Mouse (Mus musculus): Measurements from ENCODE around the gene Esm1. TPM values are rescaled to one million over a fixed set of nuclear protein-coding genes. Genes with fewer than 3 reads are reported as not detected.

Esm1 gene
- not detected in 2 replicates for total RNA-seq (2012; rRNA removed)

- no peaks in the 10 kb centered on the region for H3K9me3 ChIP-seq (ENCODE audit: control insufficient read depth, insufficient read depth, low read depth, low read length)
- H3K4me1 ChIP-seq (ENCODE audit: control insufficient read depth in 2 of 2, insufficient read depth in 2 of 2, low read length in 2 of 2, poor library complexity in 1 of 2), result peaks cover 0 to 2% of the 10 kb centered on the region in 2 experiments; a peak in 1 of 4 replicates
- no peak within 1 kb of the TSS for H3K9ac ChIP-seq (ENCODE audit: insufficient read depth, low read depth, low read length, poor library complexity, severe bottlenecking)
- no peak within 1 kb of the TSS for H3K4me3 ChIP-seq (ENCODE audit: insufficient read depth in 1 of 2, low read depth in 1 of 2, low read length in 2 of 2, poor library complexity in 1 of 2, severe bottlenecking in 1 of 2)
- in situ Hi-C loops (cut with MboI; ENCODE audit: low sequenced_read_pairs in 2 of 2, unreplicated experiment in 2 of 2), result no loop called here
- H3K27ac ChIP-seq (ENCODE audit: insufficient read depth, low read depth, low read length, poor library complexity, severe bottlenecking), result no peak within 1 kb of the TSS
- TF ChIP-seq CHD2 (IDR thresholded peaks at IDR 0.05; ENCODE audit: low read depth, low read length), result no peak
- no peaks in the 10 kb centered on the region for H3K36me3 ChIP-seq (ENCODE audit: control insufficient read depth, insufficient read depth, low read length, poor library complexity, severe bottlenecking)
- DNase-seq (ENCODE audit: low read depth, low spot score), result no peak
Measured at GRCm38 (mm10) chr13:113209624-113210023, at the start of gene Esm1. Esm1 (plus strand) TSS chr13:113209659.

GRCm38 (mm10) chr13:113164252-113165005 is 45.0 kb upstream of the Esm1 start:
- Histone ChIP-seq H3K36me3 (ENCODE audit: control insufficient read depth, insufficient read depth, low read length, poor library complexity, severe bottlenecking) (no peaks in the 10 kb centered on the region), H3K4me3 (ENCODE audit: insufficient read depth in 1 of 2, low read depth in 1 of 2, low read length in 2 of 2, poor library complexity in 1 of 2, severe bottlenecking in 1 of 2) (no peak overlapping the region), H3K9me3 (ENCODE audit: control insufficient read depth, insufficient read depth, low read depth, low read length) (no peaks in the 10 kb centered on the region), H3K27ac (ENCODE audit: insufficient read depth, low read depth, low read length, poor library complexity, severe bottlenecking) (no peak overlapping the region), H3K4me1 (ENCODE audit: control insufficient read depth in 2 of 2, insufficient read depth in 2 of 2, low read length in 2 of 2, poor library complexity in 1 of 2) (no peaks in the 10 kb centered on the region), H3K9ac (ENCODE audit: insufficient read depth, low read depth, low read length, poor library complexity, severe bottlenecking) (no peak overlapping the region)
- no peak for TF ChIP-seq MAFK (IDR thresholded peaks at IDR 0.05; ENCODE audit: insufficient read depth, low read depth, low read length)
- TF ChIP-seq ZC3H11A (IDR thresholded peaks at IDR 0.05; ENCODE audit: borderline replicate concordance, low read depth, low read length), result no peak
- TF ChIP-seq ZNF384 (IDR thresholded peaks at IDR 0.05; ENCODE audit: low read depth, low read length), result no peak
- TF ChIP-seq HCFC1 (IDR thresholded peaks at IDR 0.05; ENCODE audit: borderline replicate concordance, insufficient read depth, low read length), result no peak
- TF ChIP-seq CHD2 (IDR thresholded peaks at IDR 0.05; ENCODE audit: low read depth, low read length), result no peak
- DNase-seq (ENCODE audit: low read depth, low spot score), result no peak
- in situ Hi-C loops (cut with MboI; ENCODE audit: low sequenced_read_pairs in 2 of 2, unreplicated experiment in 2 of 2), result no loop called here

- TF ChIP-seq CHD2 (IDR thresholded peaks at IDR 0.05; ENCODE audit: low read depth, low read length) (no peak), ZC3H11A (IDR thresholded peaks at IDR 0.05; ENCODE audit: borderline replicate concordance, low read depth, low read length) (no peak), HCFC1 (IDR thresholded peaks at IDR 0.05; ENCODE audit: borderline replicate concordance, insufficient read depth, low read length) (no peak), ZNF384 (IDR thresholded peaks at IDR 0.05; ENCODE audit: low read depth, low read length) (no peak), MAFK (IDR thresholded peaks at IDR 0.05; ENCODE audit: insufficient read depth, low read depth, low read length) (no peak)
- H3K9me3 ChIP-seq (ENCODE audit: control insufficient read depth, insufficient read depth, low read depth, low read length), result no peaks in the 10 kb centered on the region
- no peaks in the 10 kb centered on the region for H3K4me1 ChIP-seq (ENCODE audit: control insufficient read depth in 2 of 2, insufficient read depth in 2 of 2, low read length in 2 of 2, poor library complexity in 1 of 2)
- H3K27ac ChIP-seq (ENCODE audit: insufficient read depth, low read depth, low read length, poor library complexity, severe bottlenecking), result no peak overlapping the region
- H3K36me3 ChIP-seq (ENCODE audit: control insufficient read depth, insufficient read depth, low read length, poor library complexity, severe bottlenecking), result no peaks in the 10 kb centered on the region
- in situ Hi-C loops (cut with MboI; ENCODE audit: low sequenced_read_pairs in 2 of 2, unreplicated experiment in 2 of 2), result no loop called here
- no peak for DNase-seq (ENCODE audit: low read depth, low spot score)
- no peak overlapping the region for H3K9ac ChIP-seq (ENCODE audit: insufficient read depth, low read depth, low read length, poor library complexity, severe bottlenecking)
- H3K4me3 ChIP-seq (ENCODE audit: insufficient read depth in 1 of 2, low read depth in 1 of 2, low read length in 2 of 2, poor library complexity in 1 of 2, severe bottlenecking in 1 of 2), result no peak overlapping the region
Measured at GRCm38 (mm10) chr13:113168018-113168534, 41.4 kb upstream of the Esm1 start.

- Histone ChIP-seq H3K4me3 (ENCODE audit: insufficient read depth in 1 of 2, low read depth in 1 of 2, low read length in 2 of 2, poor library complexity in 1 of 2, severe bottlenecking in 1 of 2) (no peak overlapping the region), H3K9ac (ENCODE audit: insufficient read depth, low read depth, low read length, poor library complexity, severe bottlenecking) (no peak overlapping the region), H3K9me3 (ENCODE audit: control insufficient read depth, insufficient read depth, low read depth, low read length) (no peaks in the 10 kb centered on the region), H3K27ac (ENCODE audit: insufficient read depth, low read depth, low read length, poor library complexity, severe bottlenecking) (no peak overlapping the region), H3K36me3 (ENCODE audit: control insufficient read depth, insufficient read depth, low read length, poor library complexity, severe bottlenecking) (no peaks in the 10 kb centered on the region), H3K4me1 (ENCODE audit: control insufficient read depth in 2 of 2, insufficient read depth in 2 of 2, low read length in 2 of 2, poor library complexity in 1 of 2) (no peaks in the 10 kb centered on the region)
- 0 out of 2 replicates have a peak, but pooled peaks have one; percentile 39 for TF ChIP-seq MAFK (IDR thresholded peaks at IDR 0.05; ENCODE audit: insufficient read depth, low read depth, low read length)
- no peak for TF ChIP-seq ZNF384 (IDR thresholded peaks at IDR 0.05; ENCODE audit: low read depth, low read length)
- in situ Hi-C loops (cut with MboI; ENCODE audit: low sequenced_read_pairs in 2 of 2, unreplicated experiment in 2 of 2), result no loop called here
- no peak for DNase-seq (ENCODE audit: low read depth, low spot score)
Measured at GRCm38 (mm10) chr13:113170256-113170655, 39.2 kb upstream of the Esm1 start.

- in situ Hi-C loops (cut with MboI; ENCODE audit: low sequenced_read_pairs in 2 of 2, unreplicated experiment in 2 of 2), result no loop called here
- no peak for DNase-seq (ENCODE audit: low read depth, low spot score)
- Histone ChIP-seq H3K27ac (ENCODE audit: insufficient read depth, low read depth, low read length, poor library complexity, severe bottlenecking) (no peak overlapping the region), H3K4me1 (ENCODE audit: control insufficient read depth in 2 of 2, insufficient read depth in 2 of 2, low read length in 2 of 2, poor library complexity in 1 of 2) (no peaks in the 10 kb centered on the region), H3K9ac (ENCODE audit: insufficient read depth, low read depth, low read length, poor library complexity, severe bottlenecking) (no peak overlapping the region), H3K36me3 (ENCODE audit: control insufficient read depth, insufficient read depth, low read length, poor library complexity, severe bottlenecking) (no peaks in the 10 kb centered on the region), H3K4me3 (ENCODE audit: insufficient read depth in 1 of 2, low read depth in 1 of 2, low read length in 2 of 2, poor library complexity in 1 of 2, severe bottlenecking in 1 of 2) (no peak overlapping the region), H3K9me3 (ENCODE audit: control insufficient read depth, insufficient read depth, low read depth, low read length) (no peaks in the 10 kb centered on the region)
- TF ChIP-seq ZC3H11A (IDR thresholded peaks at IDR 0.05; ENCODE audit: borderline replicate concordance, low read depth, low read length) (no peak), CHD2 (IDR thresholded peaks at IDR 0.05; ENCODE audit: low read depth, low read length) (no peak), HCFC1 (IDR thresholded peaks at IDR 0.05; ENCODE audit: borderline replicate concordance, insufficient read depth, low read length) (no peak)
Measured at GRCm38 (mm10) chr13:113174162-113174561, 35.3 kb upstream of the Esm1 start.
